Mouse (Mus musculus) liver, adult 2 months (tissue): ENCODE data around the gene Kcnq1.

Experiments used
- CTCF ChIP-seq: fragments of 200-500 bp; IDR thresholded peaks from 2 replicates; pipeline ENCODE4 v1.5.1; 2011; ENCODE audit warnings: low read depth, low read length, control low read depth
- POLR2A ChIP-seq: fragments of 200-500 bp; IDR thresholded peaks from 2 replicates; pipeline ENCODE4 v1.6.1; 2011; ENCODE audit warnings: low read length, control low read depth; ENCODE audit not compliant: insufficient read depth; ENCODE audit errors: extremely low read depth

DNA sequence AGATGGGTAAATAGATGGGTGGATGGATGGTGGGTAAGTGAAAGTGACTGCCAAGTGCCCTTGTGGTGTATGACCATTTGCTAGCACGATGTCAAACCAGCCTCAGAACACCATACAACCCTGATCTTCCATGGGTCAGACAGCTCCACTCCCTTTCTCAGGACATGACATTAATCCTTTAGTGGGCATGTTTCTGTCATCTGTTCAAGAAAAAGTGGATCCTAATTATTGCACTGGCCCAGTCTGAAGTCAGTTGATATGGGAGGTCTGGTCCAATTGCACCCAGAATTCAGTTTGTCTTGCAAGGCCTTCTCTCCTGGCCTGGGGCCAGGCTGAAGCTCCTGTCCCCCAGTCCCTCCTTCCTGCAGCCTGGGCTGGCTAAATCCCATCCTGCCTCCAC, 332.8 kb downstream of the Kcnq1 start:
- TF ChIP-seq CTCF = no peak
- TF ChIP-seq POLR2A = no peak
